ENCODE assay signal across 15 mouse cellular contexts in genomic region chr7:79803887-79804286, GRCm38 (mm10). TPM values are rescaled to one million over a fixed set of nuclear protein-coding genes. Genes with fewer than 3 reads are reported as not detected.
A peak's percentile ranks its signal among the peaks of the same experiment; 100 is the strongest.
DNase-seq lines count a peak whose midpoint lies in the region; ATAC-seq lines count a peak whose summit lies in the region.
"Had no signal": no experiment of that assay in that cellular context is flagged by ENCODE, and none has a peak within 500 bp of the region (broad histone marks: within the 10 kb centered on the region; RNA-seq: fewer than 3 reads in every experiment).

No protein-coding gene starts in this region.

- H3K4me1 ChIP-seq in embryonic facial prominence, embryonic 14.5 days (ENCODE audit: control insufficient read depth, insufficient read depth, low read length): no peaks in the 10 kb centered on the region
- peaks cover 26% of the 10 kb centered on the region for H3K4me1 ChIP-seq in embryonic facial prominence, embryonic 10.5 days
- no peaks in the 10 kb centered on the region for H3K4me1 ChIP-seq in midbrain, embryonic 11.5 days (ENCODE audit: control insufficient read depth, insufficient read depth, low read length)
- H3K4me1 ChIP-seq in midbrain, embryonic 10.5 days: no peaks in the 10 kb centered on the region
- H3K4me1 ChIP-seq in stomach, embryonic 15.5 days: no peaks in the 10 kb centered on the region; the same call in 1 of the 2 replicates
- peaks cover 22% of the 10 kb centered on the region for H3K4me1 ChIP-seq in forebrain, embryonic 10.5 days
- H3K4me1 ChIP-seq: hindbrain, embryonic 12.5 days; midbrain, embryonic 12.5 days; neural tube, embryonic 13.5 days had no signal

- no peaks in the 10 kb centered on the region for H3K36me3 ChIP-seq in embryonic facial prominence, embryonic 14.5 days (ENCODE audit: control insufficient read depth, insufficient read depth, low read length)
- H3K36me3 ChIP-seq in embryonic facial prominence, embryonic 10.5 days (replicated peaks): no peaks in the 10 kb centered on the region
- no peaks in the 10 kb centered on the region for H3K36me3 ChIP-seq in midbrain, embryonic 11.5 days (ENCODE audit: control insufficient read depth, insufficient read depth, low read length)
- no peaks in the 10 kb centered on the region for H3K36me3 ChIP-seq in midbrain, embryonic 10.5 days
- H3K36me3 ChIP-seq in stomach, embryonic 15.5 days: no peaks in the 10 kb centered on the region
- H3K36me3 ChIP-seq in forebrain, embryonic 10.5 days (replicated peaks): no peaks in the 10 kb centered on the region
- H3K36me3 ChIP-seq: G1E; hindbrain, embryonic 12.5 days; midbrain, embryonic 12.5 days; neural tube, embryonic 13.5 days had no signal

- peak; percentile 63 for DNase-seq in embryonic facial prominence, embryonic 14.5 days (ENCODE audit: low spot score)
- no peak for DNase-seq in embryonic facial prominence, embryonic 10.5 days (ENCODE audit: low spot score)
- DNase-seq in midbrain, embryonic 11.5 days (ENCODE audit: low spot score, missing footprints): peak; percentile 26
- DNase-seq in midbrain, embryonic 10.5 days (ENCODE audit: low spot score): no peak
- peak; percentile 64 for DNase-seq in kidney, postnatal 14 days
- no peak for DNase-seq in forebrain, embryonic 10.5 days (ENCODE audit: extremely low spot score, low spot score)
- no peak for DNase-seq in right cerebral cortex, adult 2 months (ENCODE audit: low spot score in 2 of 2)
- DNase-seq: cerebellum, adult 9-11 months; layer of hippocampus, adult 9-11 months; thymus, postnatal 14 days had no signal

- no peak overlapping the region for H3K9ac ChIP-seq in embryonic facial prominence, embryonic 14.5 days (ENCODE audit: low read depth, low read length)
- no peak overlapping the region for H3K9ac ChIP-seq in midbrain, embryonic 11.5 days (ENCODE audit: low read length)
- no peak overlapping the region for H3K9ac ChIP-seq in stomach, embryonic 15.5 days
- H3K9ac ChIP-seq: hindbrain, embryonic 12.5 days; midbrain, embryonic 12.5 days; neural tube, embryonic 13.5 days had no signal

- no peaks in the 10 kb centered on the region for H3K9me3 ChIP-seq in embryonic facial prominence, embryonic 14.5 days (ENCODE audit: control insufficient read depth, low read length)
- H3K9me3 ChIP-seq in embryonic facial prominence, embryonic 10.5 days: no peaks in the 10 kb centered on the region
- no peaks in the 10 kb centered on the region for H3K9me3 ChIP-seq in midbrain, embryonic 11.5 days (ENCODE audit: control insufficient read depth, low read length)
- no peaks in the 10 kb centered on the region for H3K9me3 ChIP-seq in midbrain, embryonic 10.5 days (replicated peaks)
- H3K9me3 ChIP-seq in stomach, embryonic 15.5 days: no peaks in the 10 kb centered on the region
- no peaks in the 10 kb centered on the region for H3K9me3 ChIP-seq in forebrain, embryonic 10.5 days
- H3K9me3 ChIP-seq: G1E; hindbrain, embryonic 12.5 days; midbrain, embryonic 12.5 days; neural tube, embryonic 13.5 days had no signal

- ATAC-seq in embryonic facial prominence, embryonic 14.5 days (ENCODE audit: low read depth): 0 out of 2 replicates have a peak, but pooled peaks have one; percentile 11
- ATAC-seq in midbrain, embryonic 11.5 days (ENCODE audit: low FRiP score): no peak
- ATAC-seq in stomach, embryonic 15.5 days (ENCODE audit: insufficient read depth, low FRiP score, low read depth): 0 out of 2 replicates have a peak, but pooled peaks have one; percentile 20

- H3K27me3 ChIP-seq in embryonic facial prominence, embryonic 14.5 days (replicated peaks; ENCODE audit: control insufficient read depth, insufficient read depth, low read length): no peaks in the 10 kb centered on the region
- H3K27me3 ChIP-seq in embryonic facial prominence, embryonic 10.5 days (replicated peaks; ENCODE audit: low read depth, poor library complexity, severe bottlenecking): peaks cover 18% of the 10 kb centered on the region; the same call in 1 of the 2 replicates
- no peaks in the 10 kb centered on the region for H3K27me3 ChIP-seq in midbrain, embryonic 11.5 days (ENCODE audit: control insufficient read depth, insufficient read depth, low read length)
- peaks cover 9% of the 10 kb centered on the region; the same call in 1 of the 2 replicates for H3K27me3 ChIP-seq in midbrain, embryonic 10.5 days (ENCODE audit: low read depth, poor library complexity, severe bottlenecking)
- no peaks in the 10 kb centered on the region for H3K27me3 ChIP-seq in stomach, embryonic 15.5 days (replicated peaks)
- H3K27me3 ChIP-seq in forebrain, embryonic 10.5 days (ENCODE audit: poor library complexity, severe bottlenecking): peaks cover 13% of the 10 kb centered on the region; the same call in 1 of the 2 replicates
- H3K27me3 ChIP-seq: neural tube, embryonic 13.5 days had no signal

- WGBS in embryonic facial prominence, embryonic 14.5 days: 38% methylated on average over 2 of the region's 2 CpGs
- 81% methylated on average over 2 of the region's 2 CpGs for WGBS in embryonic facial prominence, embryonic 10.5 days
- 78% methylated on average over 2 of the region's 2 CpGs for WGBS in midbrain, embryonic 11.5 days
- WGBS in midbrain, embryonic 10.5 days: 82% methylated on average over 2 of the region's 2 CpGs
- 46% methylated on average over 2 of the region's 2 CpGs for WGBS in stomach, embryonic 15.5 days
- WGBS in forebrain, embryonic 10.5 days: 87% methylated on average over 2 of the region's 2 CpGs

- H3K4me3 ChIP-seq in embryonic facial prominence, embryonic 14.5 days (ENCODE audit: low read depth, low read length): no peak overlapping the region
- H3K4me3 ChIP-seq in embryonic facial prominence, embryonic 10.5 days: no peak overlapping the region
- H3K4me3 ChIP-seq in midbrain, embryonic 11.5 days (ENCODE audit: low read depth, low read length): no peak overlapping the region
- H3K4me3 ChIP-seq in midbrain, embryonic 10.5 days: no peak overlapping the region
- H3K4me3 ChIP-seq in stomach, embryonic 15.5 days (replicated peaks): no peak overlapping the region
- H3K4me3 ChIP-seq in forebrain, embryonic 10.5 days: no peak overlapping the region
- H3K4me3 ChIP-seq: hindbrain, embryonic 12.5 days; midbrain, embryonic 12.5 days; neural tube, embryonic 13.5 days had no signal

- no peak overlapping the region for H3K4me2 ChIP-seq in embryonic facial prominence, embryonic 14.5 days (ENCODE audit: low read depth, low read length)
- no peak overlapping the region for H3K4me2 ChIP-seq in midbrain, embryonic 11.5 days
- H3K4me2 ChIP-seq in stomach, embryonic 15.5 days: no peak overlapping the region
- H3K4me2 ChIP-seq: hindbrain, embryonic 12.5 days; midbrain, embryonic 12.5 days; neural tube, embryonic 13.5 days had no signal

- no peak overlapping the region for H3K27ac ChIP-seq in embryonic facial prominence, embryonic 14.5 days (replicated peaks; ENCODE audit: low read depth, low read length)
- H3K27ac ChIP-seq in embryonic facial prominence, embryonic 10.5 days (replicated peaks): no peak overlapping the region
- no peak overlapping the region for H3K27ac ChIP-seq in midbrain, embryonic 11.5 days (ENCODE audit: low read depth, low read length)
- H3K27ac ChIP-seq in midbrain, embryonic 10.5 days (replicated peaks): no peak overlapping the region
- H3K27ac ChIP-seq in stomach, embryonic 15.5 days: no peak overlapping the region
- no peak overlapping the region for H3K27ac ChIP-seq in forebrain, embryonic 10.5 days
- H3K27ac ChIP-seq: hindbrain, embryonic 12.5 days; midbrain, embryonic 12.5 days; neural tube, embryonic 13.5 days had no signal

RNA-seq across cellular contexts. Expression of gene Mesp2, which starts 6.6 kb away (rescaled TPM):
- 0.72 and 0.98 TPM in 2 replicates for polyA plus RNA-seq in embryonic facial prominence, embryonic 14.5 days (2014; fragmentation: Nextera tagmentation; extraction: Ambion mirVana)
- polyA plus RNA-seq in embryonic facial prominence, embryonic 10.5 days (2016; fragmentation: Nextera tagmentation; extraction: Ambion mirVana): 0.34 and 0.36 TPM in 2 replicates
- polyA plus RNA-seq in midbrain, embryonic 11.5 days (2014; fragmentation: Nextera tagmentation; extraction: Ambion mirVana): 0.40 TPM in 2 replicates
- 0.53 and 0.61 TPM in 2 replicates for polyA plus RNA-seq in midbrain, embryonic 10.5 days (2016; fragmentation: Nextera tagmentation; extraction: Ambion mirVana)
- polyA plus RNA-seq in stomach, embryonic 15.5 days (2015; fragmentation: Nextera tagmentation; extraction: Ambion mirVana): 1.4 and 1.9 TPM in 2 replicates
- polyA plus RNA-seq in forebrain, embryonic 10.5 days (2016; fragmentation: Nextera tagmentation; extraction: Ambion mirVana): 0.40 and 0.79 TPM in 2 replicates
- polyA plus RNA-seq: G1E had no signal

RNA-seq across cellular contexts. Expression of gene Mesp1, which starts 10.3 kb away (rescaled TPM):
- polyA plus RNA-seq in embryonic facial prominence, embryonic 14.5 days (2014; fragmentation: Nextera tagmentation; extraction: Ambion mirVana): 0.21 and 0.35 TPM in 2 replicates
- polyA plus RNA-seq in embryonic facial prominence, embryonic 10.5 days (2016; fragmentation: Nextera tagmentation; extraction: Ambion mirVana): 0.11 TPM in 1 of 2 replicates, not detected in the other
- polyA plus RNA-seq in midbrain, embryonic 11.5 days (2014; fragmentation: Nextera tagmentation; extraction: Ambion mirVana): not detected in 2 replicates
- 0.12 TPM in 1 of 2 replicates, not detected in the other for polyA plus RNA-seq in midbrain, embryonic 10.5 days (2016; fragmentation: Nextera tagmentation; extraction: Ambion mirVana)
- polyA plus RNA-seq in stomach, embryonic 15.5 days (2015; fragmentation: Nextera tagmentation; extraction: Ambion mirVana): 0.13 and 0.21 TPM in 2 replicates
- not detected in 2 replicates for polyA plus RNA-seq in forebrain, embryonic 10.5 days (2016; fragmentation: Nextera tagmentation; extraction: Ambion mirVana)
- polyA plus RNA-seq: G1E; midbrain, embryonic 12.5 days; neural tube, embryonic 13.5 days had no signal

RNA-seq across cellular contexts. Expression of gene Anpep, which starts 57.0 kb away (rescaled TPM):
- 20.8 and 30.5 TPM in 2 replicates for polyA plus RNA-seq in embryonic facial prominence, embryonic 14.5 days (2014; fragmentation: Nextera tagmentation; extraction: Ambion mirVana)
- polyA plus RNA-seq in embryonic facial prominence, embryonic 10.5 days (2016; fragmentation: Nextera tagmentation; extraction: Ambion mirVana): 5.4 and 6.9 TPM in 2 replicates
- 3.4 and 5.6 TPM in 2 replicates for polyA plus RNA-seq in midbrain, embryonic 11.5 days (2014; fragmentation: Nextera tagmentation; extraction: Ambion mirVana)
- 3.9 and 5.5 TPM in 2 replicates for polyA plus RNA-seq in midbrain, embryonic 10.5 days (2016; fragmentation: Nextera tagmentation; extraction: Ambion mirVana)
- polyA plus RNA-seq in stomach, embryonic 15.5 days (2015; fragmentation: Nextera tagmentation; extraction: Ambion mirVana): 55.9 and 69.8 TPM in 2 replicates
- 2.8 and 4.6 TPM in 2 replicates for polyA plus RNA-seq in forebrain, embryonic 10.5 days (2016; fragmentation: Nextera tagmentation; extraction: Ambion mirVana)
- polyA plus RNA-seq: G1E had no signal

Comparison
In these comparisons a context has a peak if more than half of its experiments do, and no peak if none do; other contexts are left out.
1. DNase-seq: peak in embryonic facial prominence, embryonic 14.5 days (single experiment), midbrain, embryonic 11.5 days (single experiment) and kidney, postnatal 14 days (single experiment); none in embryonic facial prominence, embryonic 10.5 days (single experiment), midbrain, embryonic 10.5 days (single experiment), forebrain, embryonic 10.5 days (single experiment) and right cerebral cortex, adult 2 months (0 of 2).